Mouse (Mus musculus): ENCODE data around the gene Gm8082. TPM values are rescaled to one million over a fixed set of nuclear protein-coding genes. Genes with fewer than 3 reads are reported as not detected.
"Not testable (repeated sequence)": the region's sequence is repeated elsewhere in the genome, so short reads cannot be mapped to it uniquely, and the experiment has no call there.

Gm8082 gene
- not detected in 2 replicates for polyA plus RNA-seq (2015; fragmentation: Nextera tagmentation; extraction: Ambion mirVana)

GRCm38 (mm10) chr14:42993524-42993923 lies at the start of gene Gm8082:
Gm8082 (minus strand) TSS chr14:42993624.
- not testable (repeated sequence) for H3K4me2 ChIP-seq (ENCODE audit: low read length); H3K36me3 ChIP-seq (ENCODE audit: control insufficient read depth, insufficient read depth, low read length); H3K9me3 ChIP-seq (replicated peaks; ENCODE audit: control insufficient read depth, low read length, poor library complexity, severe bottlenecking); H3K4me1 ChIP-seq (ENCODE audit: control insufficient read depth, insufficient read depth, low read length); H3K4me3 ChIP-seq (ENCODE audit: low read depth, low read length); H3K27ac ChIP-seq (ENCODE audit: low read length); H3K27me3 ChIP-seq (ENCODE audit: control insufficient read depth, insufficient read depth, low read depth, low read length); ATAC-seq; H3K9ac ChIP-seq (ENCODE audit: low read depth, low read length)
- 83% methylated on average over 1 of the region's 1 CpGs for WGBS

DNA sequence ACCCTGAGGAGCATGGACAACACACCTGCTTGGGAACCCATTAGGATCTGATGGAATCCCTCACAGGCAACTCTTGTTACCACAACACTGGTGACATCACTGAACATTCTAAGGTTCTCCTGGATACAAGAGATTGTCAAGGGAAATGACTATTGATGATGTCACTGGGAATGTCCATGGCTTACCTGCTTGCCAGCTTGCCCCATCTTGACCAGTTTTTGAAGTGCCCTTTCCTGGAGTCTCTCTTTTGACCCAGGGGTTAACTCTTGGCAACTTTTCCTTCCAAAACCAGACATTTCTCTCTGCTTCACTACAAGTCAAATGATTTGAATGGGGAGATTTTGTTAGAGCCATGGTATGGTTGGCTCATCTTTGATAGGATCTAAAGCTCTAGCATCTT lies 22.1 kb upstream of the Gm8082 start, which contains the start of gene Gm10376:
TSS of gene Gm10376 (minus strand) at position 101 of the 400 bp plus-strand sequence.
- H3K4me2 ChIP-seq (ENCODE audit: low read length); H3K36me3 ChIP-seq (ENCODE audit: control insufficient read depth, insufficient read depth, low read length); H3K27ac ChIP-seq (ENCODE audit: low read length); H3K4me3 ChIP-seq (ENCODE audit: low read depth, low read length); H3K9me3 ChIP-seq (replicated peaks; ENCODE audit: control insufficient read depth, low read length, poor library complexity, severe bottlenecking); H3K27me3 ChIP-seq (ENCODE audit: control insufficient read depth, insufficient read depth, low read depth, low read length); H3K9ac ChIP-seq (ENCODE audit: low read depth, low read length); H3K4me1 ChIP-seq (ENCODE audit: control insufficient read depth, insufficient read depth, low read length); ATAC-seq: not testable (repeated sequence)

Other genes with a start within 250 kb of the Gm8082 start
- gene Gm3015, start 224.8 kb downstream of the Gm8082 start, polyA plus RNA-seq (2015; fragmentation: Nextera tagmentation; extraction: Ambion mirVana): not detected in 2 replicates
- not detected in 2 replicates for gene Gm10377, start 195.6 kb downstream of the Gm8082 start, polyA plus RNA-seq (2015; fragmentation: Nextera tagmentation; extraction: Ambion mirVana)
- not detected in 2 replicates for gene Gm21977, start 140.1 kb downstream of the Gm8082 start, polyA plus RNA-seq (2015; fragmentation: Nextera tagmentation; extraction: Ambion mirVana)
- gene Gm10376, start 22.0 kb upstream of the Gm8082 start, polyA plus RNA-seq (2015; fragmentation: Nextera tagmentation; extraction: Ambion mirVana): not detected in 2 replicates
- not detected in 2 replicates for gene Gm8094, start 83.0 kb upstream of the Gm8082 start, polyA plus RNA-seq (2015; fragmentation: Nextera tagmentation; extraction: Ambion mirVana)
- gene Gm8104, start 107.0 kb upstream of the Gm8082 start, polyA plus RNA-seq (2015; fragmentation: Nextera tagmentation; extraction: Ambion mirVana): not detected in 2 replicates
- gene Gm7233, start 186.2 kb upstream of the Gm8082 start, polyA plus RNA-seq (2015; fragmentation: Nextera tagmentation; extraction: Ambion mirVana): not detected in 2 replicates
- gene Gm8122, start 241.7 kb upstream of the Gm8082 start, polyA plus RNA-seq (2015; fragmentation: Nextera tagmentation; extraction: Ambion mirVana): not detected in 2 replicates